Mouse (Mus musculus) thymus, postnatal 36 days (tissue): Measurements from ENCODE around the gene 1700123O20Rik.

ENCODE experiments used
- DNase-seq, 2 experiments: peaks; one replicate each; pipeline ENCODE4 v3.0.0; 2022; ENCODE audit warnings: mixed read lengths in 2 of 2

1700123O20Rik gene

DNA sequence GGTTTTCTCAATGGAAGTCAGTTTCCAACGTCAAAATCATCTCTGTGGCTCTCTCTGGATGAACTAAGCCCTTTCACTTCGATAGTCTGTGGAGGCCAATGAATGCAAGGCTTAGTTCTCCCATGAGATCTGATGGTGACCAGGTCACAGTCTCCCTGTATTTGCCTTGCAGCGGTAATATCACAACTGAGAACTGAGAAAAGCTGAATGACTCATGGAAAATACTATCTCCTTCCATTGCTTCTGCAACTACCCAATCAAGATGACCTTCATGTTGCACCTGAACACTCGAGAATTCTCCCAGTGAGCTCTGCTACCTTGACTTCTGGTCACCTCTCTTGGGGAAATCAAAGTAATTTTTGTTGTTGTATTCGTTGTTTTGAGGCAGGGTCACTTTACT, 41.5 kb downstream of the 1700123O20Rik start:
- DNase-seq = no peak

DNA sequence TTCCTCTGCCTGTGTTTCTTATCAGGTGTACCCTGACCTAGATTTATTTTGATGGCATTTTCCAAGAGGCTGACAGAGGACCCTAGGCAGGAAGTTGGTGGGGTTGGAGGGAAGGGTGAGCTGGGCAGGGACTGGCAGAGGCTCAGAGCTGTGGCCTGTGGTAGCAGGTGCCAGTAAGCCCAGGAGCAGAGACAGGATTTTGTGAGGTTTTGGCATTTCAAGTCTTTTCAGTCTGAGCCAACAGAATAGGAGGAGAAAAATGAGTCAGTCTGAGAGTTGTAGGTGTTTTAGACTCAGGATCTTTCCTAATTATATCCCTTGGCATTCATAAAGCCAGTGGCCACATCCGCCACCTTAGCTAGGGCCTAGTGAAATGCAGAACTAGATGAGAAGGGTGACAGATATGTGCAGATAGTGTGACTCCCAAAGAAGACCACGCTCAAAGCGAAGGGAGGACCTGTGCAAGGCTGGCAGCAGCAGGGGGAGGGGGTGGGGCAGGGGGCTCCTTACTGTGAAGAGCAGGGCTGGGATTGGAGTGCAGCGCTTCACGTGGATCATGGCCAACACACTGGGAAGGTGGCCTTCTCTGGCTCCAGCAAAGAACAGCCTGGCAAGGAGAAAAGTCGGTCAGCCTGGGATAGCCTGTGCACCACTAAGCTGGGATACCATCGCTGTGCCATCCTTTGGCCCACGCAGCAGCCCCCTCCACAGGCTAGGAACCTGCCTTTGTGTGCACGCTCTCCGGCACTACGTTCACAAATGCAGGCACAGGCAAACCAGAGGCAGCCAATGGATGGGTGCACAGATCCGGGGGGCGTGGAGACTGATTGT, 43.0 kb downstream of the 1700123O20Rik start:
- no peak for DNase-seq

DNA sequence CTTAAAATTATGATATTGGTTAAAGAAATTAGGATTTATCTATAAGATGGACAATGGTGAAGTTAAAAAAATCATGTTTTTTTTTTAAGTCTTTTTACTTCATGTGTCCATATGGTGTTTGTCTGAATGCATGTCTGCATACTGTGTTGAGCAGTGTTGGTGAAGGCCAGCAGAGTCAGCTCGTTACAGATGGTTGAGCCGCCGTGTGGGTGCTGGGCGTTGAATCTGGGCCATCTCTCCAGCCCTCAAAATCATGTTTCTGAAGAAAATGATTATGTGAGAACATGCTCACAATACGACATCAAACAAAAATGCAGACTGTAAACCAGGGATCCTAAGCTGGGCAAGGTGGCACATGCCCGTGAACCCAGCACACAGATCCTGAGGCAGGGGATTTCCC, 44.3 kb downstream of the 1700123O20Rik start:
- DNase-seq = no peak

DNA sequence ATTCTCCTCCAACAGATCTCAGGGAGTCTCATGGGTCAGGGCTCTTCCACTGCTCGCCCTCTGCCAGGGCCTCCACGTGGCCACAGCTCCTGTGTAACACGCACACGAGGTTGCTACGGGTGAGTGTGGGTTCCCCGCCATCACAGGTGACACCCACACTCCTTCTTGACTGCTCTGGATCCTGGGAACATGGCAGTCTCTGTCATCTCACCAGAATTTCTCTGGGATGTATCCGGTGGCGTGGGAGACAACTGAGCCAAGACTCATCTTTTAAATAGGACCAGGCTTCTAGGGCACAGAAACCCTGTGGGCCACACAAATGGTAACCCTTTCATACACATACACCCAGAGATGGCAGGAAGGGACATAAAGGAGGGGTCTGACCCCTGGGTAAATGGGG, 46.2 kb downstream of the 1700123O20Rik start:
- no peak for DNase-seq

DNA sequence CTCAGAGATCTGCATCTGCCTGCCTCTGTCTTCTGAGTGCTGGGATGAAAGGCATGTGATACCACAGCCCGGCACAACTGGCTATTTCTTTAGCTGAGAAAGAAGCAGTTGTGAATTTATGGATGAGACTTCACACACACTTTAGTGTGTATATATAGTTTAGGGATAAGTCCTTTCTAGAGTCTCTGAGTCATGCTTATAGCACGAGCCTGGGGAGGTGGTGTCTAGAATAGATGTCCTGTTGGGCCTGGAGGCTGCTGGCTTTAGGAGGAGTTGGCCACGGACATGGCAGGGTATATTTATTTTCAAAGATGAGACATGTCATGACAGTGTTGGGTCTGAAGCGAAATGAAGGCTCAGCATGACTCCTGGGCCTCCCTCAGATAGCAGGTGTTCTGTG, 48.0 kb downstream of the 1700123O20Rik start:
- DNase-seq = no peak

DNA sequence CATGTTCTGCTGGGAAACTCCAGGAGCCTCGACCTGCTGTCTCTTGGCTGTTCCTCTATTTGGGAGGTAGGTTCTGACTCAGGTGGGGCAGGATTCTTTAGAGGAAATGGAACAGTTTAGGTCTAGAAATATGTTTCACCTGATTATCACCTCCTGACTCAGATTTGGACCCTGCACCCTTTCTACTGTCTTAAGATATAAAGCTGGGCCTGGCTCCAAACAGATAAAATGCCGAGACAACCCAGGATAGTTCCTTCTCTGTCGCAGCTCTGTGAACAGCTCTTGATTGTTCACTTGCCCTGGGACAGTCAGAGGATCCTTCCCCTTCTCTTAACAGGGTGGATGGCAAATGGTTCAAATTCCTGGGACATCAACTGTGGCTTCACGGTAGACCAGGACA, 49.2 kb downstream of the 1700123O20Rik start:
- no peak for DNase-seq

DNA sequence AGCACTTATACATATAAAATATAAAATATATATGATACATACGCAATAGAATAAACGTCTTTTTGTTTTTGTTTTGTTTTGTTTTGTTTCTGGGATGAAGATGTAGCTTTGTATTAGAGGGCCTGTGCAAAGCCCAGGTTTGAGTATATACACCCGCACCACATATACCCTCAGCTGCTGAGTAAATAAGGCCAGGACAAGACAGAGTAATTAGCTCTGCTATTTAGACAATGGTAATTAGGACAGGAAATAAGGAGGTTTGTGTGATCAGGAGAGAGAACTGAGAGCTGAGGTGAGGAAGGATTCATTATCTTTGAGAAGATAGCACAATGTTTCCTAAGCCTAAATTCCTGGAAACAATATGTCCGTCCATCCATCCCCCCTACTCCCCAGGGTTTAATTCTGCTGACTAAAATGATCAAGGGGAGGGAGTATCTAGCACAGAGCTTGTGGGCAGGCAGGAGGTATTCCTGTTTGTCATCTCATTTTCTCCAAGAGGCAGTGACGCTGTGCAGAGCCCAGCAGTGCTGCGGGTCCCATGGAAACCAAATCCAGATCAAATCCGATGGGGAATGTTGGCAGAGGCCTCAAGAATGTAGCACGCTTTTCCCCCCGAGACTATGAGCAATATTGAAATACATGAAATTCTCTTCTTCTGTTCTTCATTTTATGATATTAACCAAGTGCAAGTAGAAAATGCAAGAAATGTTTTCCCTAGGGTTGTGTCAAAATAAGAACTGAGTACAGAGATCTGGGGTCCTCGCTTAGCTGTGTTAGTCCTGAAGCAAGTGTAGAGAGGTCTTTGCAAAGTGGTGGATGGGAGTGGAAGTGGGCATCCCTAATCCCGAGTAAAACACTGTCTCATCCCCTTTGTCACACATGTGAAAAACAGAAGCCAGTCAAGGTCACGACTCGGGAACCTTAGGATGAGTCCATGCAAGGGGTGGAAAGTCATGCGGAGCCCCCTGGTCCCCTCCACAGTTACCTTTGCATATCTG, 50.8 kb downstream of the 1700123O20Rik start:
- no peak for DNase-seq

DNA sequence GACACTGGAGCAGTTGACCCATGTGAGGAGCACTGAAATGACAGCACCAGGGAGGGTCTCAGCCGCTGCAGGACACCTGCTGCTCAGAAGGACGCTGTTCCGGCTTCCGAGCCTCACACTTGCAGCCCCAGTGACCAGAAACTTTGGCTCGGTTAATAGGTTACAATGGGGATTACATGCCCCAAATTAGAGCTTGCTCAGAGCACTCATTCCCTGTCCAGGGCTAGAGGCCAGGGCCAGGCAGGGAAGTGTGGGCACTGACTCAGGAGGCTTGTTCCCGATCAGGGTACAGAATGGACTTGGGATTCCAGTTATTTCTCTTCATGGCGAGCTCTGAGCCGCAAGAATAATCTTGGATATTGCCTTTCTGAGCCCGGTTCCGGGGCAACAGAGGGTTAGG, 51.6 kb downstream of the 1700123O20Rik start:
- DNase-seq = no peak
